In the genomic region with DNA sequence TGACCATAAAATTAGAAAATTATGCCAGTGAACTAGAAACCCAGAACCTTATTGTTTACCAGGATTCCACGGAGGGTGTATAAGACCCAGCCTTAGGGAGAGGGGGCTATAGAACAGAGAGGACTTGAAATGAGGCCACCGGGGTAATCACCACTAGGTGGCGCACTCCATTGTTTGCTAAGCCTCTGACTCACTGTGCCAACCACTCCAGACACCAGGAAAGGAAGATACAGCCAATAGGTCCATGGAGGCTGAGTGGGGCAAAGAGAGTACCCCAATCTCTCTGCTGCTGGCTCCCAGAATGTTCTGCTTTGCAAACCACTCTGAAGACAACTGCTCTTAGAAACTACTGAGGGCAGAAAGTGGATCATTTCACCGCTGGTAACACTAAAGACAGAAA, we compare ENCODE assay signal across 9 mouse cellular contexts.
DNase-seq lines count a peak whose midpoint lies in the region; ATAC-seq lines count a peak whose summit lies in the region.
"Had no signal": no experiment of that assay in that cellular context is flagged by ENCODE, and none has a peak within 500 bp of the region (broad histone marks: within the 10 kb centered on the region; RNA-seq: fewer than 3 reads in every experiment).

No protein-coding gene starts in this region.

- no peak overlapping the region for H3K27ac ChIP-seq in midbrain, embryonic 11.5 days (ENCODE audit: low read depth, low read length)
- no peak overlapping the region for H3K27ac ChIP-seq in midbrain, embryonic 16.5 days (ENCODE audit: low read length)
- no peak overlapping the region for H3K27ac ChIP-seq in forebrain, embryonic 13.5 days
- no peak overlapping the region for H3K27ac ChIP-seq in hindbrain, embryonic 12.5 days
- no peak overlapping the region for H3K27ac ChIP-seq in neural tube, embryonic 11.5 days (ENCODE audit: low read depth, low read length)

- H3K27me3 ChIP-seq in midbrain, embryonic 11.5 days (ENCODE audit: control insufficient read depth, insufficient read depth, low read length), result no peaks in the 10 kb centered on the region
- H3K27me3 ChIP-seq in midbrain, embryonic 16.5 days (ENCODE audit: control insufficient read depth, insufficient read depth, low read depth, low read length), result no peaks in the 10 kb centered on the region
- no peaks in the 10 kb centered on the region; the same call in 1 of the 2 replicates for H3K27me3 ChIP-seq in forebrain, embryonic 13.5 days
- no peaks in the 10 kb centered on the region for H3K27me3 ChIP-seq in hindbrain, embryonic 12.5 days
- no peaks in the 10 kb centered on the region for H3K27me3 ChIP-seq in neural tube, embryonic 11.5 days (ENCODE audit: control insufficient read depth, insufficient read depth, low read length)
- H3K27me3 ChIP-seq: megakaryocyte, embryonic 14.5 days had no signal

- no peak overlapping the region for H3K9ac ChIP-seq in midbrain, embryonic 11.5 days (ENCODE audit: low read length)
- H3K9ac ChIP-seq in midbrain, embryonic 16.5 days (ENCODE audit: low read depth, low read length), result no peak overlapping the region
- H3K9ac ChIP-seq in forebrain, embryonic 13.5 days, result no peak overlapping the region
- no peak overlapping the region for H3K9ac ChIP-seq in hindbrain, embryonic 12.5 days
- H3K9ac ChIP-seq in neural tube, embryonic 11.5 days (ENCODE audit: low read length), result no peak overlapping the region

- H3K36me3 ChIP-seq in midbrain, embryonic 11.5 days (ENCODE audit: control insufficient read depth, insufficient read depth, low read length), result no peaks in the 10 kb centered on the region
- H3K36me3 ChIP-seq in midbrain, embryonic 16.5 days (ENCODE audit: control insufficient read depth, insufficient read depth, low read length), result no peaks in the 10 kb centered on the region
- no peaks in the 10 kb centered on the region for H3K36me3 ChIP-seq in forebrain, embryonic 13.5 days (ENCODE audit: poor library complexity, severe bottlenecking)
- H3K36me3 ChIP-seq in hindbrain, embryonic 12.5 days, result no peaks in the 10 kb centered on the region
- no peaks in the 10 kb centered on the region for H3K36me3 ChIP-seq in neural tube, embryonic 11.5 days (ENCODE audit: control insufficient read depth, insufficient read depth, low read length)

- no peak overlapping the region for H3K4me2 ChIP-seq in midbrain, embryonic 11.5 days
- no peak overlapping the region for H3K4me2 ChIP-seq in midbrain, embryonic 16.5 days (ENCODE audit: low read length)
- no peak overlapping the region for H3K4me2 ChIP-seq in forebrain, embryonic 13.5 days
- no peak overlapping the region for H3K4me2 ChIP-seq in hindbrain, embryonic 12.5 days (replicated peaks)
- no peak overlapping the region for H3K4me2 ChIP-seq in neural tube, embryonic 11.5 days (ENCODE audit: low read depth)

- H3K9me3 ChIP-seq in midbrain, embryonic 11.5 days (ENCODE audit: control insufficient read depth, low read length), result no peaks in the 10 kb centered on the region
- H3K9me3 ChIP-seq in midbrain, embryonic 16.5 days (replicated peaks; ENCODE audit: control insufficient read depth, low read length, poor library complexity, severe bottlenecking), result no peaks in the 10 kb centered on the region
- no peaks in the 10 kb centered on the region for H3K9me3 ChIP-seq in forebrain, embryonic 13.5 days (replicated peaks)
- H3K9me3 ChIP-seq in hindbrain, embryonic 12.5 days (replicated peaks), result no peaks in the 10 kb centered on the region
- no peaks in the 10 kb centered on the region for H3K9me3 ChIP-seq in neural tube, embryonic 11.5 days (ENCODE audit: control insufficient read depth, low read length)
- H3K9me3 ChIP-seq: megakaryocyte, embryonic 14.5 days had no signal

- 0 out of 2 replicates have a peak, but pooled peaks have one; percentile 52 for ATAC-seq in midbrain, embryonic 11.5 days (ENCODE audit: low FRiP score)
- no peak for ATAC-seq in midbrain, embryonic 16.5 days
- ATAC-seq in forebrain, embryonic 13.5 days, result peak; percentile 57; the same call in 1 of the 2 replicates
- 0 out of 2 replicates have a peak, but pooled peaks have one; percentile 50 for ATAC-seq in hindbrain, embryonic 12.5 days (ENCODE audit: low FRiP score)
- ATAC-seq in neural tube, embryonic 11.5 days (ENCODE audit: insufficient read depth, low FRiP score, low TSS enrichment), result peak; percentile 65; the same call in 1 of the 2 replicates

- 35% methylated on average over 4 of the region's 4 CpGs for WGBS in midbrain, embryonic 11.5 days
- WGBS in midbrain, embryonic 16.5 days, result 30% methylated on average over 4 of the region's 4 CpGs
- 29% methylated on average over 4 of the region's 4 CpGs for WGBS in forebrain, embryonic 13.5 days
- 31% methylated on average over 4 of the region's 4 CpGs for WGBS in hindbrain, embryonic 12.5 days
- 28% methylated on average over 4 of the region's 4 CpGs for WGBS in neural tube, embryonic 11.5 days

- H3K4me3 ChIP-seq in midbrain, embryonic 11.5 days (ENCODE audit: low read depth, low read length), result no peak overlapping the region
- no peak overlapping the region for H3K4me3 ChIP-seq in midbrain, embryonic 16.5 days (ENCODE audit: low read depth, low read length)
- no peak overlapping the region for H3K4me3 ChIP-seq in forebrain, embryonic 13.5 days
- no peak overlapping the region for H3K4me3 ChIP-seq in hindbrain, embryonic 12.5 days
- H3K4me3 ChIP-seq in neural tube, embryonic 11.5 days (ENCODE audit: low read depth, low read length), result no peak overlapping the region
- H3K4me3 ChIP-seq: megakaryocyte, embryonic 14.5 days had no signal

- no peak for DNase-seq in midbrain, embryonic 11.5 days (ENCODE audit: low spot score, missing footprints)
- peak; percentile 32 for DNase-seq in c-Kit-negative CD71-positive TER-119-positive erythroid progenitor cells, embryonic 14.5 days (ENCODE audit: low read depth, low spot score)
- peak; percentile 28 to 57 for DNase-seq in left cerebral cortex, adult 8-10 months (ENCODE audit: low spot score in 2 of 2)
- peak; percentile 52 for DNase-seq in neural tube, embryonic 11.5 days (ENCODE audit: low spot score)
- peak; percentile 52 for DNase-seq in thymus, postnatal 14 days

- H3K4me1 ChIP-seq in midbrain, embryonic 11.5 days (ENCODE audit: control insufficient read depth, insufficient read depth, low read length), result no peaks in the 10 kb centered on the region
- H3K4me1 ChIP-seq in midbrain, embryonic 16.5 days (ENCODE audit: control insufficient read depth, insufficient read depth, low read length), result no peaks in the 10 kb centered on the region
- no peaks in the 10 kb centered on the region; the same call in 1 of the 2 replicates for H3K4me1 ChIP-seq in forebrain, embryonic 13.5 days
- no peaks in the 10 kb centered on the region for H3K4me1 ChIP-seq in hindbrain, embryonic 12.5 days
- no peaks in the 10 kb centered on the region for H3K4me1 ChIP-seq in neural tube, embryonic 11.5 days (ENCODE audit: control insufficient read depth, insufficient read depth, low read length)
- H3K4me1 ChIP-seq: megakaryocyte, embryonic 14.5 days had no signal
